Mouse (Mus musculus): ENCODE measurements around the gene Grik3.

- TF ChIP-seq CTCF (IDR thresholded peaks at IDR 0.05; ENCODE audit: borderline replicate concordance, insufficient read depth, low read length) (no peak), POLR2A (IDR thresholded peaks at IDR 0.05; ENCODE audit: low read depth, low read length) (no peak)
Observed at GRCm38 (mm10) chr4:125656031-125656430, 165.5 kb downstream of the Grik3 start.

Measured in embryonic fibroblast, embryonic 13.5 days (primary cell).